Mouse (Mus musculus) cortical plate, adult 2 months (tissue): ENCODE data around the gene Map7. TPM values are rescaled to one million over a fixed set of nuclear protein-coding genes. Genes with fewer than 3 reads are reported as not detected.

ENCODE experiments used
- H3K27ac ChIP-seq: fragments of 200-500 bp; 2 replicates; pipeline ENCODE4 v1.5.1; 2012; ENCODE audit warnings: low read length, control low read depth, inconsistent platforms; ENCODE audit not compliant: insufficient read depth
- H3K4me1 ChIP-seq: fragments of 200-500 bp; 2 replicates; pipeline ENCODE4 v1.6.1; 2011; ENCODE audit warnings: low read length; ENCODE audit not compliant: control insufficient read depth, insufficient read depth
- H3K4me3 ChIP-seq: fragments of 200-500 bp; 2 replicates; pipeline ENCODE4 v1.5.1; 2011; ENCODE audit warnings: mild to moderate bottlenecking, low read length, control low read depth; ENCODE audit not compliant: insufficient read depth
- CTCF ChIP-seq: fragments of 200-500 bp; IDR thresholded peaks from 2 replicates; pipeline ENCODE4 v1.5.1; 2011; ENCODE audit warnings: mild to moderate bottlenecking, control low read depth, low read length; ENCODE audit not compliant: insufficient read depth; ENCODE audit errors: extremely low read depth
- POLR2A ChIP-seq: fragments of 200-500 bp; IDR thresholded peaks from 2 replicates; pipeline ENCODE4 v1.6.1; 2011; ENCODE audit warnings: mild to moderate bottlenecking, low read length, control low read depth; ENCODE audit not compliant: insufficient read depth; ENCODE audit errors: extremely low read depth
- polyA plus RNA-seq: library from polyadenylated mRNA; depleted of rRNA; stranded (reverse); fragments of >200 nt; gene quantifications from 2 replicates; pipeline ENCODE4 v1.2.3, GENCODE M21; 2012

Gene Map7
- polyA plus RNA-seq, 1 experiment: 91.4 TPM

- H3K27ac ChIP-seq: no peak overlapping the region
These were observed 116.2 kb downstream of the Map7 start for GRCm38 (mm10) chr10:20264479-20264878.

GRCm38 (mm10) chr10:20267032-20267431 is 118.8 kb downstream of the Map7 start:
- no peak overlapping the region for H3K4me3 ChIP-seq
- H3K4me1 ChIP-seq: no peaks in the 10 kb centered on the region; the same call in 1 of the 2 replicates
- 0 out of 2 replicates have a peak overlapping the region, but pooled peaks have one; percentile 42 for H3K27ac ChIP-seq
- no peak for TF ChIP-seq CTCF
- TF ChIP-seq POLR2A: no peak

More at GRCm38 (mm10) chr10:20264479-20264878, 116.2 kb downstream of the Map7 start:
- no peak for TF ChIP-seq POLR2A
- TF ChIP-seq CTCF: no peak
- no peak overlapping the region for H3K4me3 ChIP-seq
- H3K4me1 ChIP-seq: no peaks in the 10 kb centered on the region; the same call in 1 of the 2 replicates

- TF ChIP-seq CTCF (no peak), POLR2A (no peak)
- H3K27ac ChIP-seq: no peak overlapping the region
- H3K4me3 ChIP-seq: no peak overlapping the region
- H3K4me1 ChIP-seq: no peaks in the 10 kb centered on the region; the same call in 1 of the 2 replicates
These were observed 120.7 kb downstream of the Map7 start for GRCm38 (mm10) chr10:20268945-20269344.

GRCm38 (mm10) chr10:20272380-20272779 is 124.1 kb downstream of the Map7 start:
- no peak overlapping the region for H3K27ac ChIP-seq
- H3K4me3 ChIP-seq: no peak overlapping the region
- H3K4me1 ChIP-seq: no peaks in the 10 kb centered on the region; the same call in 1 of the 2 replicates
- TF ChIP-seq CTCF: no peak
- TF ChIP-seq POLR2A: no peak

- no peak for TF ChIP-seq CTCF
- TF ChIP-seq POLR2A: no peak
- no peak overlapping the region for H3K27ac ChIP-seq
- no peak overlapping the region for H3K4me3 ChIP-seq
- no peaks in the 10 kb centered on the region; the same call in 1 of the 2 replicates for H3K4me1 ChIP-seq
These were observed 125.0 kb downstream of the Map7 start for GRCm38 (mm10) chr10:20273278-20273677.

- Histone ChIP-seq H3K27ac (no peak overlapping the region), H3K4me3 (no peak overlapping the region), H3K4me1 (no peaks in the 10 kb centered on the region)
- no peak for TF ChIP-seq CTCF
- no peak for TF ChIP-seq POLR2A
These were observed 125.8 kb downstream of the Map7 start for GRCm38 (mm10) chr10:20274022-20274421.

GRCm38 (mm10) chr10:20281456-20281855 is 133.2 kb downstream of the Map7 start:
- TF ChIP-seq CTCF: no peak
- no peak for TF ChIP-seq POLR2A
- no peak overlapping the region for H3K4me3 ChIP-seq
- H3K27ac ChIP-seq: no peak overlapping the region
- H3K4me1 ChIP-seq: peaks cover 5% of the 10 kb centered on the region; the same call in 1 of the 2 replicates

GRCm38 (mm10) chr10:20285289-20285975 is 137.2 kb downstream of the Map7 start:
- TF ChIP-seq POLR2A: no peak
- H3K4me3 ChIP-seq: no peak overlapping the region
- H3K4me1 ChIP-seq: peaks cover 7% of the 10 kb centered on the region
- H3K27ac ChIP-seq: no peak overlapping the region

GRCm38 (mm10) chr10:20285994-20286836 is 137.9 kb downstream of the Map7 start:
- Histone ChIP-seq H3K4me3 (no peak overlapping the region), H3K4me1 (peaks cover 7% of the 10 kb centered on the region), H3K27ac (no peak overlapping the region)
- TF ChIP-seq POLR2A (no peak), CTCF (no peak)

GRCm38 (mm10) chr10:20287369-20287768 is 139.1 kb downstream of the Map7 start:
- TF ChIP-seq POLR2A: no peak
- no peak for TF ChIP-seq CTCF
- Histone ChIP-seq H3K4me3 (no peak overlapping the region), H3K4me1 (peaks cover 7% of the 10 kb centered on the region), H3K27ac (no peak overlapping the region)
